Mouse (Mus musculus): Measurements from ENCODE around the gene Tle2. TPM values are rescaled to one million over a fixed set of nuclear protein-coding genes. Genes with fewer than 3 reads are reported as not detected.

Gene Tle2
- total RNA-seq, 2 experiments from 2014 or later = 31.6 to 31.8 TPM

DNA sequence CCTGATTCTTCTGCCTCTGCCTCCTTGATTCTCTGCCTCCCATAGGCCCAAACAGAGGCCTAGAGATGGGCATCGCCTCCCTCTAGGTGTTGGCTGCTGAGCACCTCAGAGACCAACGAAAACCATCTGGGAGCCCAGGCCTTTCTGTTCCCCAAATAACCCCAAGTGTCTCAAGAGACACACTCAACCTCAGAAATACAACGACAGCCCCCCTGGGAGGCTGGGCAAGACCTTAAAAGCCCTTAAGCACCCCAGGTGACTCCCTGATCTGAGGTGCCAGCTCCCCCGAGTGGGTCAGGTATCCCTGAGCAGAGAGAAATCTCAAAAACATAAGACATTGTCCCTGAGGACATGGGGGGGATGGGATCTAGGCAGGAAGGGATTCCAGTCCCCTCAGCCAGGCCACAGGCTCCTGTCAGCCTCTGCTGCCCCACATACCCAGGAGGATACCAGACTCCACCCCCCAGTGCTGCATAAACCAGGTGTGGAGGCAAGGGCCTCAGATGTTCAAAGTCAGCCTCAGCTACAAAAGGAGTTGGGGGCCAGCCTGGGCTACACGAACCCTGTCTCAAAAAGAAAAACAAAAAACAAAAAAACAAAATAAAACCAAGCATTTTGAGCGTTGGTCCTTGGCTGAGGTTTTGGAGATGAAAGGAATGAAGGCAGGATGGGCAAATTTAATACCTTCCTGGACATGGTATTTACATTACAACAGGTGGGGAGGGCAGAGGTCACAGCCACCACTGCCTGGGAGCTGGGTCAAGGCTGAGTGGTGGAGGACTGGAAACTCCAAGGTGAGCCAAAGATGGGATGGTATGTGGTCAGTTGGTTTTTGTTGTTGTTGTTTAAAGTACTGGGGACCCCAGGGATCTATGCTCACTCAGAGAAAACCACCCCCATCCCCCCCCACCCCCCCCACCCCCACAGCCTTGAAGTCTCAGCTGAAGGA, 20.3 kb upstream of the Tle2 start:
- DNase-seq (ENCODE audit: low spot score in 2 of 2) = no peak

GRCm38 (mm10) chr10:81556282-81556681, 18.1 kb upstream of the Tle2 start:
- DNase-seq (ENCODE audit: low spot score in 2 of 2) = no peak

GRCm38 (mm10) chr10:81557491-81557890, 16.9 kb upstream of the Tle2 start:
- no peak for DNase-seq (ENCODE audit: low spot score in 2 of 2)

GRCm38 (mm10) chr10:81559163-81559626, 15.2 kb upstream of the Tle2 start, which contains the start of gene Aes:
TSS of gene Aes (plus strand) at chr10:81559488.
- DNase-seq (ENCODE audit: low spot score in 2 of 2) = peak; percentile 60 to 74

- peak; percentile 63 to 75 for DNase-seq (ENCODE audit: low spot score in 2 of 2)
Measured at GRCm38 (mm10) chr10:81559627-81560539, 14.5 kb upstream of the Tle2 start.

DNA sequence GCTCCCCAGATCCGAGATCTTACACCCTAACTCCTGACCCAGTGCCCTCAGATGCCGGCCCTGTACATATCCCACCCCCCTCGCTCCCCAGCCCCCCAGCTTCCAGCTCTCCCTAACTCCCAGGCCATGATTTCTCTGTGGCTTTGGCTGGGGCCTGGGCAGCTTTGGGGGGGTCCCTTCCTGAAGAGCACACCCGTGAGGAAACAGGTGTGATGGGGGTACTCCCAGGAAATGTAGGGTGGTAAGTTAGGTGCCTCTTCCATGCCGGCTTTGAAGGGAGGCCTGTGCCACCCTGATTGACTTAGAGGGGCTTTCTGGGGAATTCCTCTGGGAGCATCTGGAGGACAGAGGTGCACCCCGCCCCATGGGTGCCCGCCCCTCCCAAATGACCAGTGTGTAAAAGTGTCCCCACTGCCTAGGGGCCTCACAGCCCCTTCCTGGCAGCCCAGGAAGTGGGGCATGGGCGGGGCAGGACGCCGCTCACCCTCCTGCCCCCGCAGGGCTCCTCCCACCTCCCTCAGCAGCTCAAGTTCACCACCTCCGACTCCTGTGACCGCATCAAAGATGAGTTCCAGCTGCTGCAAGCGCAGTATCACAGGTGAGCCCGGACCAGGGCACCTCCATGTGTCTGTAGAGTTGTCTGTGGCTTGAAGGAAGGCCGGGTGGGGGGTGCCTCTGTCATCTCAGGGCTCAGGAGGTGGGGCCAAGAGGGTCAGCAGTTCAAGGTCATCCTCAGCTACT, 13.5 kb upstream of the Tle2 start:
- DNase-seq (ENCODE audit: low spot score in 2 of 2) = no peak

GRCm38 (mm10) chr10:81562411-81562810, 11.9 kb upstream of the Tle2 start:
- no peak for DNase-seq (ENCODE audit: low spot score in 2 of 2)

DNA sequence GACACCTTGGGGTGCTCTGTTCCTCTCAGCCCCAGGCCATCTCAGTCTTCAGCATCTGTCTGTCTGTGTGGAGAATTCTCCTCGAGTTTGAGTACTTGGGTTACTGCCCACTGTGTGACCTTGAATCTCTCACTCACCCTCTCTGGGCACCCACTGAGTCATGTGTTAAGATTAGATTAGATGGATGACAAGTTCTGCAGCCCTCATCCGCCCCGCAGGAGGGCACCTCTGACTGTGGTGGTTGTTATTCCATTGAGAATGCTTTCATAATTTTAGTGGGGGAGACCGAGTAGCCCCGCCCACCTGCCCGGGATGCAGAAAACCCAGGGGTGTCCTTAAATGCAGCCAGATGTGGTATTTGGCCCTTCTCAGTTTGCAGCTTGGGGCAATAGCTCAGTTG, 10.9 kb upstream of the Tle2 start:
- DNase-seq (ENCODE audit: low spot score in 2 of 2) = no peak

GRCm38 (mm10) chr10:81564216-81564615, 10.1 kb upstream of the Tle2 start:
- DNase-seq (ENCODE audit: low spot score in 2 of 2) = no peak

GRCm38 (mm10) chr10:81564734-81565133, 9.6 kb upstream of the Tle2 start:
- DNase-seq (ENCODE audit: low spot score in 2 of 2) = peak in 1 of 2 experiments; percentile 70

- no peak for DNase-seq (ENCODE audit: low spot score in 2 of 2)
Measured at GRCm38 (mm10) chr10:81565257-81566228, 8.8 kb upstream of the Tle2 start.

GRCm38 (mm10) chr10:81568381-81569191, 5.8 kb upstream of the Tle2 start:
- DNase-seq (ENCODE audit: low spot score in 2 of 2) = no peak

DNA sequence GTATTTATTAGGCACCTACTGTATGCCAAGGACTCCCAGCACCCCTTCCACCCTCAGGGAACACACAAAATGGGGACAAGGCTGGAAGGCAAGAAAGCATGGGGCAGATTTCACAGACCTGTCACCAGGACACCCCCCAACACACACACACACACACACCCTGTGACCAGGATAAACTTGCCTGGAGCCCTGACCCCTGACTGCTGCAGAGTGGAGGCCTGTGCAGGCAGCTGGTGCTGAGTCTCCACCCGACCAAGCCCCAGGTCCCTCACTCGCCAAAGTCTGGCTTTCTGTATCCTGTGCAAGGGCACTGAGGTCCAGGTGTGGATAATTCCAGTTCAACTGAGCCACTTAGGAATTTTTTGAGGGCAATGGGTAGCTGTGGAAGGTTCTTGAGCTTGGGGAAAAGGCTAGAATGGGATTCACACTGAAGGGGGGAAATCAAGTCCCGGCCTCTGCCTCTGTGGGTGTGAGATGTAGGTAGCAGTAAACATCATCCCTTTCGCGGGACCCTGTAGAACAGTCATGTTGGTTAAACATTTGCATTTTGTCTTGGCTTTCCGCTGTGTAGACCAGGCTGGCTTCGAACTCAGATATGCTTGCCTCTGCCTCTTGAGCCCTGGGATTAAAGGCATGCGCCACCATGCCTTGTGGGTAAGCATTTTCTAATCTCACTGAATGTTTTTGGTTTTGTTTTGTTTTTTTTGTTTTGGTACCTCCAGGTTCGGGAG, 4.7 kb upstream of the Tle2 start:
- no peak for DNase-seq (ENCODE audit: low spot score in 2 of 2)

DNA sequence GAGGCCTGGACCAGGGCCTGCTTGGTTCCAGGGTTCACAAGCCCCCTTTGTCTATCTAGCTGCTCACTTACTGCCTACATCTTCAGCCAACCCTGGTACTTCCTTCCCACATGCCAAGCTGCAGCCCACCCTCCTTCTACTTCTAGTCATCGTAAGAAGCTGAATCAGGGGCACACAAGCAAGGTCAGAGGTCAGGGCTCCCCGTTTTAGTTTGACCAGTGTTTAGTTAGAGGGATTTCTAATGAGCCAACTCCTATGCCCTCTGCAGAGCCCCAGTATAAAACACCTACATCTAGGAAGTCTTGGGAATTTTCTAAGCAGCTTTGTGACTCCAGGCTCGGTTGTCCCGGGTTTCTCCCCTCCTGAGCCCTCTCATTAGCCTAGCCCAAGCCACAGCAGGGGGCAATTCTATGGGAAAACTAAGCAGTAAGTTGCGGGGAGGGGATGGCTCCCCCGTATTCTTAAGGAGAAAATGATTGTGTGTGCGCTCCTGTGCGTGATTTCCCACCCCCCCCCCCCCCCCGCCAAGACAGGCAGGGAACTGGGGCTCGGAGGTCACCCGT, 4.0 kb upstream of the Tle2 start:
- DNase-seq (ENCODE audit: low spot score in 2 of 2) = no peak

DNA sequence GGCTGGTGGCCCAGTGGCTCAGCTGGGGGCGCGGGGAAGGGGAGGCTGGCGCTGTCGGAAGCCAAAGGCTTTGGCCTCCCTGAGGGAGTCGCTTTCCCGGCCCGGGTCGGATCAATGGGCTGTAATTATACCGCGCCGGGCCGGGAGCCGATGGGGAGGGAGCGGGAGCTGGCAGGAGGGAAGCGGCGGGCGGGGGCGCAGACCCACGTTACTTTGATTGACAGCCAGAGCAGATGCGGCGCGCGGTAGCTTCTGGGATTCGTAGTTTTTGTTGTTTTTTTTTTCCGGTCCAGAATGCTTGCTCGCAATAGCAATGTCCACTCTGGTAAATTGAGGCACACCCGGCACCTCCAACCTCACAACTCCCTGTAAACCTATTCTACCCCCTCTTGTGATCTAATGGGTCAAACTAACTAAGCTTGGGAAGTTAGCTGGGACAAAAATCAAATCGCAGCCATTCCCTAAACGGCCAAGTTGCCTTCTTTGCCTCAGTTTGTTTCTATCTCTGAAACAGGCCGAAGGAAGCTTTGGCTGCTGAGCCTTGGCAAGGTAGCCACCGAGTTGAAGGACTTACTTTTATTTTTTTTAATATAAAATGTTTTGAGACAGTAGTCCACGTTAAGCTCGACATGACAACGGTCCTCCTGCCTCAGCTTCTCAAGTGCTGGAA, 3.4 kb upstream of the Tle2 start:
- DNase-seq (ENCODE audit: low spot score in 2 of 2) = peak; percentile 91 to 97

DNA sequence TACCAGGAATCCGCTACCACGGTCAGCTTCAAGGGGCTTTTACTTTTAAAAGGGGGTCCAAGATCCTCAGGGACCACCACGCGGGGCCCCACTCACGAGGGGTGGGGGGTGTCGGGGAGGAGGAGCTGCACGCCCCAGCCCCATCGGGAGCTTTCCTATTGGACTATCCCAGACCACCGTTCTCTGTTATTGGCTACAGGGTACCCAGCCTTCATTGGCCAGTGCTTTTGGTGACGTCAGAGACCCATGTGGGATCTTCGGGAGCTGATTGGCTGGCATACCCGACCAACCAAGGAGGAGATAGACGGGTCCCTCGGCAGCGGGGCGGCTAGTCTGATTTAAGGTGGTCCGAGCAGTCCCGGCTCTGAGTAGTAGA, 2.9 kb upstream of the Tle2 start:
- peak; percentile 99 to 100 for DNase-seq (ENCODE audit: low spot score in 2 of 2)

DNA sequence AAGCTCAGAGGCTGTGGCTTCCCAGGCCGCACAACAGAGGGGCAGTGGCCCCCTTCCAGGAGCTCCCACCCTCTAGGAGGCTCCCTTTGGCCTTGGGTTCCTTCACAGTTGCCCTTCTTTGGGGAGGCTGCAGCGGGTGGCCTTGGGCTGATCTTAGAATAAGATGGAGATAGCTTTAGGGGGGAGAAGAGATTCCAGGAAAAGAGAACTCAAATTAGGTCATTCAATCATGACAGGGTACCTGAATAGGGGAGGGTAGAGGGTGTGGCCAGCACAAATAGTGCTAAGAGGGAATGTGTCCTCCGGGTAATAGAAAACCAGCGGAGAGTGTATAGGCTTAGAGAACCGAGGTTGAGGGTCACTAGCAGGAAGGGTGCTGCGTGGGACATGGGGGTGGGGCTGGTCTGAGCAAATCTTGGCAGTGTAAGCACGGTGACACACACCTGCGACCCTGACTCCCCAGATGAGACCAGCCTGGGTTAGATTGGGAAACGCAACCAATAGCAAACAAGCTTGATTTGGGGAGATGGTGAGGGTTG, 2.2 kb upstream of the Tle2 start:
- DNase-seq (ENCODE audit: low spot score in 2 of 2) = no peak
